Mouse (Mus musculus) kidney, adult 8-10 months (tissue): ENCODE measurements around the gene Vdac2.

Source experiments
- DNase-seq, 2 experiments: peaks; one replicate each; pipeline ENCODE4 v3.0.0; 2022

Vdac2 gene

DNA sequence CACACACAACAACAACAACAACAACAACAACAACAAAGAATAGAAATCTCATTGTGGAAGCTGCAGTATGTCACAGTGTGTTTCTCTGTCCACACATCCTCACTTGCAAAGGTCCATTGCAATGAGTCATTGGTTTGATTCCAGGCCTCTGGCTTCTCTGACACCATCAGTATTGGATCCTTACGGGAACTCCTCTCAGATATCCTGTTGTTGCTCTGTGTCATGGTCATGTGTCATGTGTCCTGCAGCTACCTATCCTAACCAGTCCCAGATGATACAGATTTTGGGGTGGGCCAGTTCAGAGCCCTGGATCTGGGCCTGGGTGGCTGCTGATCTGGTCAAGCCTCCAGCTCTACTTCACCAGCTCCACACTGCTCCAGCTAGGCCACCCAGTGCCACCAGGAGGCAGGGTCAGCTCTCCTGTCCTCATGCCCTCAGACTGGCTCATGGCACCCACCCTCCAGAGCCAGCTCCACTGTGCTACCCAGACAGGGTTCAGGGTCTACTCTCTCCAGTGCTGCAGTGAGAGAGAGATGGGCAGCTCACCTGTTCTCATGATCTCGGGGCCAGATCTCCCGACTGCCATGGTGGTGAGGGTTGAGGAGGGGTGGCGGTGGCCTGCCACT is 4.0 kb upstream of the Vdac2 start:
- DNase-seq = no peak

DNA sequence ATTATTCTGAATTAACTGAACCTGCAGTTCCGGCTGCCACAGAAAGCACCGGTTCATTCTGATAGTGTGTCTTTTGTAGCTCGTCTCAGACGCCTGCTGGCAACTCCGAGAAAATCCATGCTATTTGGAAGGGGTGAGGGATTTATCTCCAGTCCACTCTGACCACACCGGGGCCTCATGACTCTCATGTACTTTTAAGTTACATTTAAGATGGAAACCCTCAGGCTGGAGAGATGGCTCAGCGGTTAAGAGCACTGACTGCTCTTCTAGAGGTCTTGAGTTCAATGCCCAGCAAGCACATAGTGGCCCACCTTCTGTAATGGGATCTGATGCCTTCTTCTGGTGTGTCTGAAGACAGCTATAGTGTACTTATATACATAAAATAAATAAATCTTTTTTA is 2.7 kb upstream of the Vdac2 start:
- DNase-seq = no peak

GRCm38 (mm10) chr14:21822795-21823374 is 2.2 kb upstream of the Vdac2 start:
- peak; percentile 83 for DNase-seq

GRCm38 (mm10) chr14:21823897-21824296 is 1.1 kb upstream of the Vdac2 start:
- DNase-seq = no peak

GRCm38 (mm10) chr14:21825786-21826491 is 901 bp downstream of the Vdac2 start:
- DNase-seq = no peak

- peak; percentile 95 to 97 for DNase-seq
Observed at GRCm38 (mm10) chr14:21830876-21831767, 6.1 kb downstream of the Vdac2 start.

DNA sequence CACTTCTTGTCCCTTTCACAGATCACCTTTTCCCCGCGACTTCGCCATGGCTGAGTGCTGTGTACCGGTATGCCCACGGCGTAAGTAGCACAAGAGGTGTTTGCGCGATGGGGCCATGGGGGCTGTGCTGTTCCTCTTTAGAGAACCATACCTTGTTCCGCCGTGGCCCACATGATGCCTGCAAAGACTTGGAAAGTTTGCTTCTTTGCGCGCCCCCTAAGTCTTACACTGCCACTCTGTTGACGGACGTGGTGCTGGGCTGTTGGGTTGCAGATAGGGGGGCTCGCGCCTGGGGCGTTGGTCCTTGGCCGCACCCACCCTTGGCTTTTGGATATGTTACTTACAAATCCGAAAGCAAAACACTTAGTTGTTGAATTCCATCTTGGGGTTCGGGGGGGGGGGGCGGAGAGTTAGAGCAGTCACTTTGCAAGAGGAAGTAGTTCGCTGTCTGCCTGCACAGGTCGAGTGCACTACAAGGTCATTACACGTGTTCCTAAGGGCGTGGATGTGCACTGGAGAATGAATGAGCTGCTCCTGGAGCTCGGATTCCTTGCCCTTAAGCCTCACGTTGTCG is 6.9 kb downstream of the Vdac2 start:
- DNase-seq = peak in 1 of 2 experiments; percentile 30

DNA sequence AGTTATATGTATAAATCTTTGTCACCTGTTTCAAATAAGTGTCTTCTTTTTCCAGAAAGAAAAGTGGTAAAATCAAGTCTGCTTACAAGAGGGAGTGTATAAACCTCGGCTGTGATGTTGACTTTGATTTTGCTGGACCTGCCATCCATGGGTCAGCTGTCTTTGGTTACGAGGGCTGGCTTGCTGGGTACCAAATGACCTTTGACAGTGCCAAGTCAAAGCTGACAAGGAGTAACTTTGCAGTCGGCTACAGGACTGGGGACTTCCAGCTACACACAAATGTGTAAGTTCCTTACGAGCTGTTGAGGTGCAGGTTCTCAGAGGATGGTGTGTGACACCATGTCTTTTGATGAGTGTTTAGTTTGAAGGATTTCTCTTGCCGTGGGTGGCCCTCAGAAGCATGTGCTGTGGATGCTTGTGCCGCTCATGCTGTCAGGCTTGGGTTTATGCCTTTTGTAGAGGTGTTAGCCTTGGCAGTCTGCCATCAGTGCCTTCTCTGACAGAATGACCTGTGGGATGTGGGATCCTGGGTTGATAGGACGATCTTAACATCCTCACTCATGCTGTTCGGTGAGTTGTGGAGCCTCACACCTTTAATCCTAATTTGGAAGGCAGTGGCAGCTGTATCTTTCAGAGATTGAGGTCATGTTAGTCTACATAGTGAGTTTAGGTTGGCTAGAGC is 13.4 kb downstream of the Vdac2 start:
- no peak for DNase-seq

GRCm38 (mm10) chr14:21841819-21842592 is 17.0 kb downstream of the Vdac2 start:
- DNase-seq = no peak

DNA sequence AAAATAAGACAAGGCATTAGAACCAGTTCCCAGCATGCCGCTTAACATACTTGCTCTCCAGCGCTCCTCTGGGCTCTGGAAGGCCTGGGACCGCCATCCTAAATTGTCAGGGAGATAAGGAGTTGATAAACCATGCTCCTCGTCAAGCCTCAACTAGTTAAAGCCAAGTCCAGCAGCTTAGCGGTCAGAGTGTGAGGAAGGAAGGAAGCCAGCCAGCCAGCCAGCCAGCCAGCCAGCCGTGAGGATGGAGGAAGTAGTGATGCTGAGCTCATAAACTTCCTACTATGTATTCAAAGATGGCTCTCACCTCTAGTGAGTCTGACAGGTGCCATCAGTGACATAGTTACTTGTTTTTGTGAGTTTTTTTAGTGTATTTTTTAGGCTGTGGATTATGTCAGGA is 18.2 kb downstream of the Vdac2 start:
- DNase-seq = no peak

- no peak for DNase-seq
Observed at GRCm38 (mm10) chr14:21846827-21847380, 21.9 kb downstream of the Vdac2 start.

DNA sequence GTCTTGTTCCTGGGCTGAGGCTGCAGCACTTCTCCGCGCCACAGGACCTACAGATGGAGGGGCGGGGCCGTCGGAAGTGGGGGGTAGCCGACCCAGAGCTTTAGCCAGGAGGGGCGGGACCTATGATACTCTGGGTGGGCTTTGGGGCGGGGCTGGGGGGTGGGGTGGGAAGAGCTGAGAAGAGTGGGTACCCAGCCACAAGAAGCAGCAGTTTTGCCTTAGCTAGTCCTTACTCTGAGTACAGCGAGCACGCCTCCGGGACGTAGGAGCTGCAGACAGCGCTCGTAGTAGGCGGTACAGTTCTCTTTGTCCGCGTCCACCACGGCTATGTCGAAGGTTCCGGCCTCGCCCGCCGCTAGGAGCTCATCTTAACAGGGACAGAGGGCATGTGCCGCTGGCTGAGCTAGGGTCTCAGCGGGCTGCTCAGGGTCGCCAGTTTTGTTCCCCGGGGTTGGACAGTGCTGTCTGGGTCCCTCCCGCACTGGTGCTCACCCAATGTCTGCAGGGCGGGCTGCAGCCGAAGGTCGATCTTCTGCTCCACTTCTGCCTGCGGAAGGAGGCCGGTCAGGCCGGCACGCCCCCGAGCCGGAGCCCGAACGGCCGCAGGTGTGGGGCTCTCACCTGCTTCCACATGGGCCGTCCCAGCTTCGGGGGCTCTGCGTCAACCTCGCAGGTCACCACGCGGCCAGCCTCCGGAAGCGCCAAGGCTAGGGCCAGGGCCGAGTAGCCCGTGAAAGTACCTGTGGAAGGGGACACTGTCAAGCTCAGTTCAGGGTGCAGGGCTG is 22.5 kb downstream of the Vdac2 start:
- peak in 1 of 2 experiments; percentile 39 for DNase-seq

DNA sequence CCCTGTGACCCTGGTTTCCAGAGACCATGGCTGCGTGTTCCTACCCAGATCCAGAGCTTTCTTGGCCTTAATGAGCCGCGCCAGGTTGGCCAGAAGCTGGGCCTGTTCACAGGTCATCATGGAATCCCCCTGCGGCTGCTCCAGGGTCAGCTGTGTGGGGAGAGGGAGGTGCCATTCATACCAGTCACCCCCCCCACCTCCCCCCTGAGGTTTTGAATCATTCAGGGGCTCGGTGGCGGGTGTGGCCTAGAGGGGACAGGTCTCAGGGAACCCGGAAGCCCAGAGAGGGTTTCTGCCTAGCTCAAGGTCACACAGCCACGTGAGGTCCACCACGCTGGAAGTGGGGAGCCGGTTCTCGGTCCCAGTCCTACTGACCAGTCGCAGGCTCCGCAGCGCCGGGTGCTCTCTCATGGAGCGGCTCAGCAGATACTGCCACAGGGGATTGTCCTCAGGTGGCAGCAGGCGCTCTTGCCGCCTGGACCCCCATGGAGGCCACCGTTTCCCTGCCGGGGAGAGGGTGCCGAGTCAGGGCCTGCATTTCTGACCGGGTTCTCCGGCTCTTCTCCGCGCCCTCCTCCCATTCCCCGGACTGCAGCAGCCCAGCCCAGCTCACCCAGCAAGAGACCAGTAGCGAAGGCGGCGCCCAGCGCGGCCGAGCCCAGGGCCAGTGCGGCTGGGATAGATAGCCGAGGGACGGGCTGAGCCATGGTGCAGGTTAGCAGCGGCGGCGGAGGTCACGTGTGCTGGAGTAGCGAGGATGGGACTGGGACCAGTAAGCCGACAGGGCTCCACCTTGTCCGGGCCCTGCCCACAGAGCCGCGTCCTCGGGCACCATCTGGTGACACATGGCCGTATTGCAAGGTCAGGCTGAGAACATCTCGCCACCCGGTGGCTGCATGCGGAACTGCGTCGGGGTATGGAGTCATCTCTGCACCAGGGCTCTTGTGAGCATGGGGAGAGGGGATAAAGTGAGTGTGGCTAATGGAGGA is 23.4 kb downstream of the Vdac2 start, which contains the start of gene Comtd1:
Comtd1 (minus strand) TSS at position 812 of the 989 bp plus-strand sequence.
- DNase-seq = peak; percentile 92 to 95

DNA sequence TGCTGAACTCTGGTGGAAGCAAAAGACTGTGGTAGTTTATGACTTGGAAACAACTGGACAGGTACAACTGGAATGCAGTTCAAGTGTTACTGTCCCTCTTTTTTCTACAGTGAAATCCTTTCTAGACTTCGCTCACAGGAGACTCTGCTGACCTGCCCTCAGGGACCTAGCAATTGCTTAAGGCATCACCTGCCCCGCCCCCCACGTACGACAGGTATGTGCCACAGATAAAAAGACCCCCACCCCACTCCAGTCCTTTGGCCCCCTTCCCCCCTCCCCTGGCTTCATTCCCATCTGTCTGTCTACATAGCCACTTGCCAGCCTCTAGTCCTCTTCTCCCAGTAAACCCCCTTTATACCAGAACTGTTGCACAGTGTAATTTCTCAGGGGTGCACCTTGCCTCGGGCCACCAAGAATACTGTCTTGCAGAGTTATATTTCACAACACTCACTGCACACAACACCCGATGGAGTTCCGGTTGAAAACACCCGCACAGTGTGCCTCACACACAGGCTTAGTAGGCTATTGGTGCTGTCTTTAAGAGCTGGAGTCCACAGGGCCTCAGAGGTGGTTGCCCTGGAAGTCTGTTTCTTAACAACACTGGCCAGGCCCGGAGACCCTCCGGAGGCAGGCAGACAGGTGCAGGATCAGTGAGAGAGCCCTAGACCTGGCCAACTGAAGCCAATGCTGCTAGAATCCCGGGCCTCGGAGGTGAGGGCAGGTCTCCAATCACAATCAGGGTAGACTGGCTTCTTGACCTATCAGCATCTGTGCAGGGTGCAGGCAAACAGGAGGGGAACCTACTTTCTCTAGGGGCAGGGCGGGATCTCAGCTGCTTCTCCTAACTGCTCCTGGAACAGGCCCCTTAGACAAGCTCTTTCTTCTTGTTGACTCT is 24.7 kb downstream of the Vdac2 start:
- DNase-seq = no peak

- DNase-seq = no peak
Observed at GRCm38 (mm10) chr14:21850419-21851127, 25.5 kb downstream of the Vdac2 start.

GRCm38 (mm10) chr14:21851996-21852791 is 27.2 kb downstream of the Vdac2 start:
- DNase-seq = no peak
